Mouse (Mus musculus): ENCODE measurements around the gene Rnf227.

The Rnf227 gene

DNA sequence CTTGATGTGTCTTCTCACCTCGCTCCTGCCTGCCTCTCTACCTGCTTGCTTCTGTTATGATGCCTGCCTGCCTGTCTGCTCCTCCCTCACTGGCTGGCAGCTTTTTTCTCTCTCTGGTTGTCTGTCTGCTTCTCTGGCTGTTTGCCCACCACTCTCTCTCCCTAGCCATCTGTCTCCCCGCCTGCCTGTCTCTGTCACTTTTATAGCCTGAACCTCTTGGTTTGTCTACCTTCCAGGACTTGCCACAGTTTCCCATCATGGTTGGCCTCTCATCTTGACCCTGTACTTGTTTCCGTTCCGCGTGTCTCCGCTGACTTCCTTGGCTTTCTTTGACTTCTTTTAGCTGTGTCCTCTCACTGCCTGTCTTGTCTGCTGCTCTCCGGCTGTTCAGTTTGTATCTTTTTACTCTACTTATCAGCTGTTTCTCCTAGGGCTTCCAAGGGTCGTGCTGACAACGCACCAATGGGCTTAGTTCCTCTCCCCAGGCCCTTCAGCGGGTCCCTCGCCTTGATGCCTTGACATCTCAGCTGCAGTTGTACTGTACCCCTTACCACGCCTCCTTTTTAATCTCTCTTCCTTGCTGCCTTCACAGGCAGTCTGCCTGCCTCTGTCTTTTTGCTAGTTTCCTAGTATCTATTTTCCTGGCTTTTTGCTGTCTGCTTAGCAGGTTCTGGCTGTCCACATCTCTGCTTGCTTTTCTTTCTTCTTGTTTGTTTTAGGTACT, 32.0 kb downstream of the Rnf227 start:
- DNase-seq: peak; percentile 91

DNA sequence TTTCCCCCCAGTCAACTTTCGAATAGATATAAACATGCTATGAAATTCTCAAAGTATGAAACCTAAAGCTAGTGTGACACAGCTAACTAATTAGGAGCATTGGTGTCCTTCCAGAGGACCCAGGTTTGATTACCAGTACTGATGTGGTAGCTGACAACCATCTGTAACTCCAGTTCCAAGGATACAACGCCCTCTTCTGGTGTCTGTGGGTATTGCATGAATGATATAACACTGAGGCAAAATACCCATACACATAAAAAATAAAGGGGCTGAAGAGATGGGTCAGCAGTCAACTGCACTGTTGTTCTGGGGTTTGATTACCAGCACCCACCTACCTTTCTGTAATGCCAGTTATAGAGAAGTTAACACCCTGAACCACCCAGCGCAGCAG, 32.5 kb downstream of the Rnf227 start:
- no peak for DNase-seq

DNA sequence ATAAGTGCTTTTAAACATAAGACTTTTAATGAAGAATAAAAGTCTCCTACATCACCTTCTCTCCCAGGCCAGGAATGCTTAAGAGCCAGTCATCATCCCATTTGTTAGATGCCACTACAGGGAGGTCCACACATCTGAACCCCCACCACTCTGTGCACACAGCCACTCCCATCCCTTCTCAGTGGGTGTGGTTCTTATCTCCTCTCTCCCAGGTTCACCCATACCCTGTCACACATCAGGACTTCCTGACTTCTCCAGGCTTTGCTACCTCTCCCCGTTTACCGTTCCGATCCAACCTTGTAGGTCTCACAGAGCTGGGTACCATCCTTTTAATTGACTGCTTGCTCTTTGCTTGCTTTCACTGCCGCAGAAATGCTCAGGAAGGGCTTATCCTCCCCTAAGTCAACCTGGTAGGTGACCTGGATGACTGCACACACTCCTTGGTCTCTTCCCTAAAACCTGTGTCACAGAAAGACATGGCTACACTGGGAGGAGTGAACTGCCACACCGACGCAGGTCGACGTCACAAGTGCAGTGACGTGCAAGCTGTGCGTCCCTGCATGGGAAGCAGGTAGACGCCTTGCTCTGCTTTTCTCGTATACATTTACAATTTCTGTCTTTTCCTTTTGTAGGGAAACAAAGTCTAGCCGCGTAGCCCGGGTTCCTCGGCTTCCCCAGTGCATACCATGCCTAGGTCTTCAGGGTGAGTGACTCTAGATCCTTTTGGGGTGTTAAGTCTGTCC, 33.1 kb downstream of the Rnf227 start:
- DNase-seq: no peak

DNA sequence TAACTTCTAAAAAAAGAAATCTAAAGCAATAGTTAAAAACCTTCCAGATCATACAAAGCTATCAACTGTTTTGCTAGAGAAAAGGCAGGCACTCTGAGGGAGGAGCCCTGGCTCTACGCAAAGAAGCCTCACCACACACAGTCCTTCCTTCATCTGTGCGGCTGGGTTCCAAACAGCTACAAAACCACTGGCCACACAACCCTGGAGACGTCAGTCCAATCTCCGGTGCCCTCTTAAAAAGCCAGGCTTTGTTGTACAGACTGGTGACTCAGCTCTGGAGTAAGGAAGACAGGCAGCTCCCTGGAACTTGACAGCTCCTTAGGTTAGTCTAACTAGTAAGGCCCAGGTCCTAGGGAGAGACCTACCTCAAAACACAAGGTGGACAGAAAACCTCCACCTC, 35.4 kb downstream of the Rnf227 start:
- no peak for DNase-seq

DNA sequence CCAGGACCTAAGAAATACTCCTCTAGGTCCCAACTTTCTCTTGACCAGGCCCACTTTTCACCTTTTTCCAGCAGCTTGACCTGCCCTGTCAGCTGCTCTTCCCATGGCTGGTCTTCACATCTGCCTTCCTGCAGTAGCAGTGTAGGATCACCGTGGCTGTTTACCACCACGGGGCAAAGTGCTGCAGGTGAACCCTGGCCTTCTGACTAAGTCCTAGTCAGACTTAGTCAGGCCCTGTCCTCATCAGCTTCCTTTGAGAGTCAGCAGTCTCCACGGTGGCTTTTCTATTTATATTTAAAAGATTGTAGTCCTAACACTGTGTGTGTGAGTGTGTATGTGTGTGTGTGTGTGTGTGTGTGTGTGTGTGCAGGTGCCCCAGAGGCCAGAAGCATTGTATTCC, 37.5 kb downstream of the Rnf227 start:
- no peak for DNase-seq

DNA sequence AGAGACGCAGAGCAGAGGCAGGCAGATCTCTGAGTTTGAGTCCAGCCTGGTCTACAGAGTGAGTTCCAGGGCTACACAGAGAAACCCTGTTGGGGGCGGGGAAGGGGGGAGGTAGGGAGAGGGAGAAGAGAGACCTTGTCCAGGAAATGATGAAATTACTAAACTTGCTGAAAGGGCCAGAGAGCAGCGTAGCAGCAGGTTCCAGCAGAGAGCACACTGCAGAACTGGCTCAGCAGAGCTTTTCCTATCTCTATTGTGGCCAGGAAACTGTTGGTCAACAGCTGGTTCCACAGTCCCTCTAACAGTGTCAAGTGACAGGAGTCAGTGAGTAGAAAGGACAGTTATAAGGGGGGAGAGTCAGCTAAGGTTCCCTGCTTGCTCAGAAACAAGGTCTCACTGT, 39.3 kb downstream of the Rnf227 start:
- no peak for DNase-seq

DNA sequence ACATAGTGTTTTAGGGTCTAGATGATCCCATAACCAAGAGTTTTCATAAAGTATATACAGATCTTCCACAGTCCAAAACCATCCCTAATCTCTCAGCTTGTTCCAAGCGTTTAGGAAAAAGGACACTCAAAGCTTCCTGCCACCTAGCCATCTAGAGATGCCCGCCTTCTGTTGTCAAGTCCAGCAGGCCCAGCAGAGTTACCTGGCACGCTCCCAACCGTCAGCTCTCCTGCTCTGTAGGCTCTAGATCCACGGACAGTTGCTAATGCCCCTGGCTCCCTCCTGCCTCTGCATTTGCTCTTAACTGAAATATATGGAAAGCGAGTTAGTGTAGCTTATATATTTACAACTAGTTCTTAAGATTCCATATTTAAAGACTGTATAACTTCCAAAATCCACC, 41.1 kb downstream of the Rnf227 start:
- peak; percentile 65 for DNase-seq

DNA sequence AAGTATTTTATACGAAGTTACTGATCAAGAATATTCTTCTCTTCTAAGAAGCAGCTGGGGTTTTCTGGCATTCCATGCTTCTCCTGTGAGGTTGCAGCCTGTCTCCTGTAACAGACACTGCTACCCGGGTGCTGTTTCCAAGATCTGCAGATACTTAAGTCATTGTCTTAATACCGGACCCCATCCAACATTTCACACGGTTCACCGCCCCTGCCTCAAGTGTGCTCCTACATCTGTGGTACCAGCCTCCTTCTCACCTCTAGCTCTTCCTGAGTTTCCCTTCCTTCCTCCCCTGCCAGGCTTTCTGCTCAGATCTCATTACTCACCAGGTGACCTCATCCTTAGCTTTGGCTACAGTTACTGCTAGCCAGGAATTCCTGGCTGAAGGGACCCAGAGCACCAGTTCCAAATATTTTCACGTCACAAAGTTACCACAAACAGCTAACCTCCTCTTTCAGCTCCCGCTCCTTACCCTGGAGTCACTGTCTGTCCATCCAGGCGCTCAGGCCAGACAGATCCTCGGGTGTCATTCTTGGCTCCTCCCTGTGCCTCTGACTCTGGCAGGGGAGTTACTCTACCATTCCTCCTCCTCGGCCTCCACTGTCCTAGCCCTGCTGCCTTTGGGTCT, 42.3 kb downstream of the Rnf227 start:
- no peak for DNase-seq

DNA sequence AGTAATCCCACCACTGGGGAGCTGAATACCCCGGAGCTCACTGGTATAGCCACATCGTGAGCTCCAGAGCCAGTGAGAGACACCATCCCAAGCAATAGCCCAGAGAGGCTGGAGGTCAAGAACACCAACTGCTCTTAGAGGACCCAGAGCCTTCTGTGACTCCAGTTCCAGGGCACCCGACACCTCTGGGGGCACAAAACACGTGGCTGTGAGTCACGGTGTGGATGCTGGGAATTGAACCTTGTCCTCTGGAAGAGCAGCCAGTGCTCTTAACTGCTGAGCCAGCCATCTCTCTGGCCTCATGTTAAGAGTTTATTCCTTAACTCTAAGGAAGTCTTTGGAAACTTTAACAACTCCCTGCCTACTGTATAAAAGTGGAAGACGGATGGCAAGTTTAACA, 44.7 kb downstream of the Rnf227 start:
- no peak for DNase-seq

DNA sequence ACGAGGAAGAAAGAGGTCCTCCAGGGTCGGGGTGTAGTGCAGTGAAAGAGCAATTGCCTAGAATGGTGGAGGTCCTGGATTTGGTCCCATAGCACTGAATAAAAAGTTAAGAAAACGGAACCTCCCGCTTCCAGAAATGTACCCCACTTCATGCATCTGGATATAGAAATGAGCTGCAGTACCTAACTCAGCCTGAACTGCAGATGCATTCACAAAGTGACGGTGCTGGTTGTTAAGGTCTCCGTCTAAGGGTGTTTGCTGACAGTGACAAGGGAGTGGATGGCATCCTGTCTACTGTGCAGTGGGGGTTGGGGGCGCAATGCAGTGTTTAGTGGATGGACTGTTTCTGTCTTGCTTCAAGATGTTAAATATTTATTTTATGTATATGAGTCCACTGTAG, 46.5 kb downstream of the Rnf227 start:
- no peak for DNase-seq

DNA sequence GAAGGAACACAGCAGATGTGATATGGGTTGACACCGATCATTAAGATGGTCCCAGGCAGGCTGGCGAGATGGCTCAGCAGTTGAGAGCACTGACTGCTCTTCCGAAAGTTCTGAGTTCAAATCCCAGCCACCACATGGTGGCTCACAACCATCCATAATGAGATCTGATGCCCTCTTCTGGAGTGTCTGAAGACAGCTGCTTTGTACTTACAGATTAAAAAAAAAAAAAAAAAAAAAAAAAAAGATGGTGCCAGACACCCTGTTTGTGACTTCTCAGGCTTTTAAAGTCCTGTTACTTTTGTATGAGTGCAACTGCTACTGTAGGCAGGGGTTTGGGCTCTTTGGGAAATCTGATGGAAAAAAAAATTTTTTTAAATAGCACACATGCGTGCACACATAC, 48.4 kb downstream of the Rnf227 start:
- no peak for DNase-seq

DNA sequence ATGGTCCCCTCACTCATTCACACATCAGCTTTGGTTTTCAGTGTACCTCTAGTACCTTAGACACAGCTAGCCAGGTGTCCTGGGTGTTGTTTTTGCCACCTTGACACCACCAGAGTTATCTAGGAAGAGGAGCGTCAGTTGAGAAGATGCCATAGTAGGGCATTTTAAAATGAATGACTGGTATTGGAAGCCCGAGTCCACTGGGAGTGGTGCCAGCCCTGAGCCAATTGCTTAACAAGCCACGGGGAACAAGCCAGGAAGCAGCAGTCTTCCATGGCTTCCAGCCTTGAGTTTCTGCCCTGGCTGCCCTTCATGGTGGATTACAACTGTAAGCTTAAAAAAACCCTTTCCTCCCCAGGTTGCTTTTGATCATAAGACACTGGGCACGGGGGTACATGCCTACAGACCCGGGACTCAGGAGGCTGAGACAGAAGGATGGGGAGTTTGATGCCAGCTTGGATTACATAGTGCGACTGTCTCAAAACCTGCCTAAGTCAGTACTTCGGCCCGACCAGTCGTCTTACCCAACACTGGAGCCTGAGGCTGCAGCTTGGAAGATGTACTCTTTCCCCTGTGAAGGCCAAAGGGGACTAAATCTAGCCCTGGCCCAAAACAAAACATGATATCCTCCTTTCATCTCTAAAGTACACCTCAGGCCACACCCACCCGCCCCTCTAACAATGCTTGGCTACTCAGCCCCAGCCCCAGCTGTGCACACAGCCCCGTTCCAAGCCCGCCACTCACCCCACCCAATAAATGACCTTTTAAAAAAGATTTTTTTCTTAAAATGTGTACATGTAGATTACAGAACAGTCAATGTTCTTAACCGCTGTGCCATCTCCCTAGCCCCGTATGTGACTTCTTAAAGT, 49.5 kb downstream of the Rnf227 start:
- DNase-seq: peak; percentile 40

DNA sequence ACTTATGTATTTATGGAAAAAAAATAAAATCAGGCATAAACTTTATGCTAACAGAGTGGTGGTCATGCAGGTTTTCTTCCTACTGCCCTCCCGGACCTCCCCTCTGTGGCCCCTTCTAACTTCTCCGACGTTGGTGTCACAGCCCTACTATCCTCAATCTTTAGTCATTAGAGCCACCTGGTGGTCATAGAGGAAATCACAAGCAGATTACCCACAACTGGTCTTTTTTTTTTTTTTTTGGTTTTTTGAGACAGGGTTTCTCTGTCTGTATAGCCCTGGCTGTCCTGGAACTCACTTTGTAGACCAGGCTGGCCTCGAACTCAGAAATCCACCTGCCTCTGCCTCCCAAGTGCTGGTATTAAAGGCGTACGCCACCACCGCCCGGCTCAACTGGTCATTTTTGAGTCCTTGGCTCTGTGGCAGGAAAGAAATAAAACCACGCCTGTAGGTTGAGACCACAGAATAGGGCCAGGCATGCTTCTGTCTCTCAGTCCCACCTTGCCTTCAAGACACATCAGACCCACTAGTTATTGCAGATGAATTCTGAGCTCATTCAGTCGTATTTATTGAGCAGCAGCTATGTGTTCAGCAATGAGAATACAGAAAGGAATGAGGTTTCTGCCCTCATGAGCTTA, 50.3 kb downstream of the Rnf227 start:
- peak; percentile 76 for DNase-seq

Data from cerebellum, adult 8-10 months (tissue).